Mouse (Mus musculus) midbrain, postnatal 0 days (tissue): ENCODE data around the gene Rab43. TPM values are rescaled to one million over a fixed set of nuclear protein-coding genes. Genes with fewer than 3 reads are reported as not detected.

Source experiments
- ATAC-seq: fragments of 200-750 bp; cut with Nextera tagmentation; 2 replicates; pipeline ENCODE4 v1.8.0; 2017; ENCODE audit warnings: moderate number of reproducible peaks, mild to moderate bottlenecking, moderate TSS enrichment, moderate library complexity; ENCODE audit not compliant: low FRiP score
- DNase-seq: peaks from one replicate; pipeline ENCODE4 v3.0.0-alpha.2; 2015; ENCODE audit warnings: low spot score
- H3K27ac ChIP-seq: fragments of 300-500 bp; sonication (generic); 2 replicates; pipeline ENCODE4 v1.5.1; 2014; ENCODE audit warnings: low read depth, mild to moderate bottlenecking, low read length, mixed read lengths
- H3K27me3 ChIP-seq: fragments of 300-500 bp; sonication (generic); 2 replicates; pipeline ENCODE4 v1.6.1; 2014; ENCODE audit warnings: low read length, control low read depth, mixed read lengths; ENCODE audit not compliant: insufficient read depth
- H3K36me3 ChIP-seq: fragments of 300-500 bp; sonication (generic); 2 replicates; pipeline ENCODE4 v1.6.1; 2014; ENCODE audit warnings: low read length, control low read depth, mixed read lengths; ENCODE audit not compliant: insufficient read depth
- H3K4me1 ChIP-seq: fragments of 300-500 bp; sonication (generic); 2 replicates; pipeline ENCODE4 v1.6.1; 2014; ENCODE audit warnings: mild to moderate bottlenecking, control low read depth, antibody characterized with exemption, low read length, mixed read lengths; ENCODE audit not compliant: insufficient read depth
- H3K4me2 ChIP-seq: fragments of 300-500 bp; sonication (generic); 2 replicates; pipeline ENCODE4 v1.6.1; 2014; ENCODE audit warnings: low read depth, mild to moderate bottlenecking, low read length, mixed read lengths; ENCODE audit not compliant: poor library complexity, severe bottlenecking
- H3K4me3 ChIP-seq: fragments of 300-500 bp; sonication (generic); 2 replicates; pipeline ENCODE4 v1.5.1; 2014; ENCODE audit warnings: low read depth, mild to moderate bottlenecking, low read length, moderate library complexity
- H3K9ac ChIP-seq: fragments of 300-500 bp; sonication (generic); replicated peaks from 2 replicates; pipeline ENCODE4 v1.6.1; 2014; ENCODE audit warnings: mild to moderate bottlenecking, low read length, moderate library complexity, mixed read lengths; ENCODE audit not compliant: poor library complexity, severe bottlenecking
- H3K9me3 ChIP-seq: fragments of 300-500 bp; sonication (generic); 2 replicates; pipeline ENCODE4 v1.6.1; 2016; ENCODE audit warnings: low read length, control low read depth
- CTCF ChIP-seq: IDR thresholded peaks from 2 replicates; pipeline ENCODE4 v1.5.1; 2016; ENCODE audit warnings: antibody characterized with exemption, mild to moderate bottlenecking
- WGBS: fragments of 180-500 bp; shearing (Covaris S2); extraction: QIAGEN DNeasy Blood & Tissue Kit; methylation state at CpG from one replicate; pipeline ENCODE4 v1.1.7; 2014; 5-methylcytosine and 5-hydroxymethylcytosine counted together
- polyA plus RNA-seq: library from polyadenylated mRNA; unstranded; fragments of >200 nt; fragmentation: Nextera tagmentation; extraction: Ambion mirVana; gene quantifications from 2 replicates; pipeline ENCODE4 v1.2.1, GENCODE M21; 2015
- total RNA-seq: library from RNA; depleted of rRNA; stranded (reverse); fragments of >200 nt; gene quantifications from 2 replicates; pipeline ENCODE4 v1.2.3, GENCODE M21; 2014

Gene Rab43
- total and polyA plus RNA-seq, 2 experiments from 2014 or later = 9.9 to 31.6 TPM

- Histone ChIP-seq H3K36me3 (0 out of 2 replicates have a peak, but pooled peaks cover 5% of the 10 kb centered on the region), H3K4me2 (no peak overlapping the region), H3K27me3 (no peaks in the 10 kb centered on the region), H3K4me3 (no peak overlapping the region), H3K9ac (no peak overlapping the region), H3K27ac (no peak overlapping the region), H3K9me3 (no peaks in the 10 kb centered on the region), H3K4me1 (no peaks in the 10 kb centered on the region)
- TF ChIP-seq CTCF = no peak
- 73% methylated on average over 2 of the region's 2 CpGs for WGBS
- ATAC-seq (no peak), DNase-seq (no peak)
These were observed 65.1 kb downstream of the Rab43 start for GRCm38 (mm10) chr6:87746849-87747248.

GRCm38 (mm10) chr6:87746059-87746458 is 65.9 kb downstream of the Rab43 start:
- Histone ChIP-seq H3K9me3 (no peaks in the 10 kb centered on the region), H3K4me3 (no peak overlapping the region), H3K4me2 (no peak overlapping the region), H3K27ac (no peak overlapping the region), H3K36me3 (no peaks in the 10 kb centered on the region), H3K27me3 (no peaks in the 10 kb centered on the region), H3K4me1 (no peaks in the 10 kb centered on the region), H3K9ac (no peak overlapping the region)
- DNase-seq = no peak
- no peak for ATAC-seq
- WGBS = 60% methylated on average over 3 of the region's 3 CpGs
- TF ChIP-seq CTCF = no peak

GRCm38 (mm10) chr6:87745301-87745700 is 66.7 kb downstream of the Rab43 start:
- Histone ChIP-seq H3K27ac (no peak overlapping the region), H3K9ac (no peak overlapping the region), H3K4me2 (no peak overlapping the region), H3K27me3 (no peaks in the 10 kb centered on the region), H3K36me3 (no peaks in the 10 kb centered on the region), H3K4me3 (no peak overlapping the region), H3K9me3 (no peaks in the 10 kb centered on the region), H3K4me1 (no peaks in the 10 kb centered on the region)
- no peak for ATAC-seq
- TF ChIP-seq CTCF = no peak
- no peak for DNase-seq
- WGBS = 50% methylated on average over 1 of the region's 1 CpGs

GRCm38 (mm10) chr6:87744632-87745031 is 67.3 kb downstream of the Rab43 start:
- Histone ChIP-seq H3K4me2 (no peak overlapping the region), H3K4me1 (no peaks in the 10 kb centered on the region), H3K27ac (no peak overlapping the region), H3K4me3 (no peak overlapping the region), H3K27me3 (no peaks in the 10 kb centered on the region), H3K9ac (no peak overlapping the region), H3K36me3 (no peaks in the 10 kb centered on the region), H3K9me3 (no peaks in the 10 kb centered on the region)
- DNase-seq (no peak), ATAC-seq (no peak)
- TF ChIP-seq CTCF = no peak
- WGBS = 89% methylated on average over 3 of the region's 3 CpGs

GRCm38 (mm10) chr6:87743281-87743680 is 68.7 kb downstream of the Rab43 start:
- TF ChIP-seq CTCF = no peak
- H3K9me3 ChIP-seq = no peaks in the 10 kb centered on the region
- no peak overlapping the region for H3K4me2 ChIP-seq
- WGBS = 59% methylated on average over 5 of the region's 5 CpGs
- no peaks in the 10 kb centered on the region for H3K4me1 ChIP-seq
- no peak overlapping the region for H3K27ac ChIP-seq
- no peaks in the 10 kb centered on the region for H3K27me3 ChIP-seq
- no peak overlapping the region for H3K9ac ChIP-seq
- no peaks in the 10 kb centered on the region for H3K36me3 ChIP-seq
- DNase-seq (no peak), ATAC-seq (no peak)
- H3K4me3 ChIP-seq = no peak overlapping the region

GRCm38 (mm10) chr6:87742804-87743203 is 69.2 kb downstream of the Rab43 start:
- Histone ChIP-seq H3K9ac (no peak overlapping the region), H3K9me3 (no peaks in the 10 kb centered on the region), H3K36me3 (no peaks in the 10 kb centered on the region), H3K27ac (no peak overlapping the region), H3K27me3 (no peaks in the 10 kb centered on the region), H3K4me1 (no peaks in the 10 kb centered on the region), H3K4me3 (no peak overlapping the region), H3K4me2 (no peak overlapping the region)
- TF ChIP-seq CTCF = peak; percentile 53
- no peak for ATAC-seq
- DNase-seq = peak; percentile 30
- WGBS = 84% methylated on average over 5 of the region's 5 CpGs
